Mouse (Mus musculus) monocyte, adult 2 months (primary cell): ENCODE measurements at regions not wholly inside any gene's neighbourhood (a gene's known extent, or its start where the extent isn't known, plus 50 kb on each side); places are given as distances from the start of the nearest gene placed in this dataset.

ENCODE experiments used
- DNase-seq, 2 experiments: peaks; one replicate each; pipeline ENCODE4 v3.0.0; 2022; ENCODE audit warnings: low spot score in 2 of 2, low read depth in 1 of 2

DNA sequence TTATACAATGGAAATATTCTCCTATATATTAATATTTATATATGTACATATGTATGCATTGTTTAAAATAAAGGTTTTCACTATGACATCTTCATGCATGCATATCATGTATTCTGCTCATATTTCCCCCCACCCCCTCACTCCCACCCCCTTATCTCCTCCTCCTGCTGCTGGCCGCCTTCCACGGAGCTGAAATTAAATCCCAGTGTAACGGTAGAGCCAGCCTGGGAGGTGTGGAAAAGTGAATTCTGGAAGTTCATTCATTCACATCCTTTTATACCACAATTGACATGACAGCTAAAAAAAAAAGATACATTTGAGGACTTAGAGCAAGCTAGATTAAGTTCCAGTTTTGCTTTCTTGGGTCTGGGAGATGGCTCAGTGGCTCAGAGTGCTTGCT, 85.7 kb upstream of the Rbpj start:
- no peak for DNase-seq

DNA sequence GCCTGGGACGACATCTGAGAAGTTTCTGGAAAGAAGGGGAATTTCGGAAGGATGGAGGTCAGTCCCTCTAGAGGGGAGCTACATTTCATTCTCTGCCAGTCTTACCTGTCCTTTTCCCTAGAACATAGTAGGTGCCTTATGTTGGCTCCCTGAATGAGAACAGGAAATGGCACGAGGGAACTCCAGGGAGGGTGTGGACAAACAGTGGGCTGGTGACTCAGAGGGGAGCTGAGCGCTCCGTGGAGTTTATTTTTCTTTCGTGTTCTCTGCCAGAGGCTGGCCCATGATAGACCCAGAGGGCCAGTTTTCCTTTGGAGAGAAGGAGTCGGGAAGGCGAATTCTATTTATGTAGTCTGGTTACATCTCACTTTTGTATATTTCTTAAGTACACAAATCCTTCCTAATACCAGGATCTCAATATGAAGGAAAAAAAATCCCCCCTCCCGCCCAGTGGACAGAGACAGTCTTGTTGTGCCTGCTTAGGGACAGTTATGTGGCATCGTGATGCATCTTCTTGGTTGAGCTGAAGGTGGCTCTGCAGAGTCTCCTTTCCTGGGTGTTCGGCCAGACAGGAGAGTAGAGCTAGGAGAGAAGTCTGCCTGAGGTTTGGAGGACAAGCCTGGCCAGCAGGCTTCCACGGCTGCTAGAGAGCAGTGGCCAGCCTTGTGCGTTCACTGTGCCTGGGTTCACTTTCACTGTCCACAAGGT, 84.3 kb upstream of the Rbpj start:
- no peak for DNase-seq

DNA sequence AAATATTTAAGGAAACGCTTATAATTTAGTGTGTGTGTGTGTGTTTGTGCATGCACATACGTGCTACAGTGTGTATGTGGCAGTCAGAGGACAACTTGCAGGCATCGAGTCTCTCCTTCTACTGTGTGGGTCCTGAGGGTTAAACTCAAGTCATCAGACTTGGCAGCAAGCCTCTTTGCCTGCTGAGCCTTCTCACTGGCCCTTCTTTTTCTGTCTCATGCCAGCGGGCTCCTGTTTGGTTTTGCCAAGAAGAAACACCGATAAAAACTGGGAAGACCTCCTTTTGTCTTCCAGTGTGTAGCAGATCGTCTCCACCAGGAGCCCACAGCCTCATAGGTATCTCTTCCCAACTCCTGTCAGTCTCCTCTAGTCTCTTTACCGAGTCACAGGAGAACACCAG, 81.9 kb upstream of the Rbpj start:
- DNase-seq = no peak

DNA sequence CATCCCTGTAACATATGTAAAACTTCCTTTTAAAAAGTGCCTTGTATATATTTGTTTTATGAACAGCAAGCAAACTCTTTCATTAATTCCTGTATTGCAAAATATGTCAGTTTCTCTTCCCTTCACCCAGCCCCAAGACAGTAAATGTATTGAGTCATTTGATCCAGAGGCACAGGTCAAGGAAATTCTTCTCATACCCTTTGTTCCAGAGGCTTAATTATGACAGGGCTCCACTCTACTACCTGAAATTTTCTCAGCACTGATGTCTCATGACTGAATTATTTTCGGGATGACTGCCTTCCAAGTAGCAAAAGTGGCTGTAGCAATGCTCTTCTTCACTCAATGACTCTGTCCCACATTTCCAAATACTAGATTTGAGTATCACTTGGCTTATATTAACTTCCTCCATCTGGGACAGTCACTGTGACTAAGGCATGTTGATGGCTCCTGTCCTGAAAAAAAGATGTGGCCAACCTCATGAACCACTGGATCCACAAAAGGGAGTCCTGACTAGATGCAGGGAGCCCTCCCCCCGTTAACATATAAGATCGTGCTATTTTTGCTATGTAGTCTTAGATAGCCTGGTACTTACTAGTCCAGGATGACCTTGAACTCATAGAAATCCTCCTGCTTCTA, 80.3 kb upstream of the Rbpj start:
- DNase-seq = peak in 1 of 2 experiments; percentile 36

DNA sequence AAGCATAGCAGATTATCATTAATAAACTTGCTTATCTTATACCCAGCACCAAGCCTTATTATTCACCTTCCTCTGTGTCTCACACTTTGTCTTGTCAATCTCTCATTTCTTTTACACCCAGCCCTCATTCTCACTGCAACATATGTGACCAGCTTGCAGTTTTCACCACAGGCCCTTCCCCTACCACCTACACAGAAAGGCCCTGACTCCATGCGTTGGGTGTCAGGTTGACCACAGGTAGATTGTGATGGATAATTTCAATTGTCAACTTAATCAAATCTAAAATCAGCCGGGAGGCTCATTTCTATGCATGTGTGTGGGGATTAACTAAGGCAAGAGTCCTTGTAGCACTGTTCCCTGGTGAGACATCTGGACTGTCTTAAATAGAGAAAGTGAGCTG, 72.4 kb upstream of the Rbpj start:
- DNase-seq = no peak

DNA sequence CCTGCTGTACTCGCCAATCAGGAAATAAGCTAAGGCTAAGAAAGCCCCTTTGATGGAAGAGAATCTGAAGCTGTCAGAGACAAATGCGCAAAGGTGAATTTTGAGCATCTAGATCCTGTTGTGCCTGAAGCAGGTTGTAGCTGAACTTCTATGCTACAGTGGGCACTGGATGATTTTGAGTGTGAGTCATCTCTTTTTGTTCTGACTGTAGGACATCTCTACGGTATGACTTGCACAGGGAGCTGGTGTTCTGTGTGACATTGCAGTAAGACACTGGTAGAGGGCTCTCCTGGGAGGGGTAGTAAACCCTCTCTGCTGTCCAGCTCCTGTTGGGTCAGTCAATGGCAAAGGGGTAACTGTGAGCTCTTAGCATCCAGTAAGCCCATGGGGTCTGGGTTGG, 71.4 kb upstream of the Rbpj start:
- DNase-seq = no peak

DNA sequence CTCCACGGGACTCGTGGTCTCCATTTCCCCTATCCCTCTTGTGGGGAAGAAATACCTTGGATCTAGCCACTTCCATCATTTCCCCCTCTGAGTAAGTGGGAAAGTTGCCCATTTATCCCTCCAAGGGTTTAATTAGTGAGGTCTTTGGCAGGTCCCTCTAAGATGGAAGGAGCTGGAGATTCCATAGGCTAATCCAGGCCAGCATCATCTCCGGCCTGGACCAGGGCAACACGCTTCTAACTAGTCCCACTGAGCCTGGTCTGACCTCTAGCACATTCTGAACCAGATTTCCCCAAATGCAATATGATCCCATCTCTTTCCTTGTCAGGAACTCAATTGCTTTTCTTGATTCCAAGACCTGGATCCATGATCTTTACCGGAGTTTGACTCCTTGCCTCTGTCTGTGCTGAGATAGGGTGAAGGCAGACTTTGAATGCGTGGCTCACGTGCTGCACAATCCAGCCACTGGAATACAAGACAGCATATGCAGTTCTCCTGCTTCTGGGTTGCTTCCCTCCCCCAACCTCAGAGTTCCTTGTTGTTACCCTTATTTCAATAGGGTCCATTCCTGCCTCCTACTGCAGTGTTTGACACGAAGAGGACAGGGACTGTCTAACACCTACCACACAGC, 67.4 kb upstream of the Rbpj start:
- no peak for DNase-seq

DNA sequence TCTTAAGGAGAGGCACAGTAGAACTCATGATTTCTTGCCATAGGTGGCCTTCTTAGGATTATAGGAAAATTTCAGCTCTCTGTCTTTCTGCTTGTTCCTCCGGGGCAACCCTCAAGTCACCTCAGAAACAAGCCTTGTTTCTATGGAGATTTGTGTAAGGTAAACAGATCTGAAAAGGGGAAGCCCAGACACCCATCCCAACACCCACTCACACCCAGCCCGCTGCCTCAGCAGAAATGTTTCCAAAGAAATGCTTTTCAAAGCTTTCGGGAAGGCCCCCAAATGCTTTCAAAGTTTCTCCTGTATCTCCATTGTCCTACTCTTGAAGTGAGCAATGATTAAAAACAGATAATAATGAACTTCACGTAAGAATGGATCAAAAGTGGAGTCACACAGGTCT, 64.9 kb upstream of the Rbpj start:
- DNase-seq = peak; percentile 47 to 52

DNA sequence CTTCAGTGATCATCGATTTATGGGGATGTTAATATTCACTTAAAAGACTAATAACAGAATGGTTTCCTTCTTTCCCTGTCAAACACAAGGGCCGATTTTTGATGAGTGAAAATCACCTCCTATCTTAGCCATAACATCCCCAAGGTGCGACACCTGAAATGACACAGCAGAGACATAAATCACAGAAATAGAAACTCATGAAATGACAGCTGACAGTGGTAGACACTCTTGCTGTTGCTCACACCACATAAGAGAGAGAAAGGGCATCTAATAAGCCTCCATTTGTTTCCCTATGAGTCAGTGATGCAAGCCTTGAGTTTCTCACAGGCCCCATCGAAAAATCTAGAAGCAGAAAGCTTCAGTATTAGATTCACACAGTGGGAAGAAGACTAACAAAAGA, 63.9 kb upstream of the Rbpj start:
- no peak for DNase-seq

DNA sequence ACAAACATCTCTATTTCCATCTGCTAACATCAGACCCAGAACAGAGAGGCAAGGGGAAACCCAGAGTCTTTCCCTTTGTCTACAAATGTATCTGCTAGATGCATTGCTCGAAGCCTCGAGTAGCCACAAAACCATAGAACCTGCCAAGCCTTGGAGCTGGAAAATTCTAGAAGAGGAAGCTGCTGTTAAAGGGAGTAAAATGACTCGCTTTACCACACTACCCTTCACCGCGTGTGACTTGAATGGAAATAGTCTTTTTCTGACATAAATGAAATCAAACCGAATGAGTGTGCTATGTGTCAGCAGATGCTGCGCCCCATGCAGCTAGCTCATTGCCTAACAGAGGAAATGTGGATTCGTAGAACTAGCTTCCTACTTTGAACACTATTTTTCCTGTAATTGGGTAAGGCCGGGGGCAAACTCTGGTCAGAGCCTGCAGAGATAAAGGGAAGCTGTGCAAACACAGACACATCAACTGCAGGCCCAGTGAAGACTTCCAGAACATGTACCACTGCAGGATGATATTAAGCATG, 63.3 kb upstream of the Rbpj start:
- peak; percentile 72 to 74 for DNase-seq

DNA sequence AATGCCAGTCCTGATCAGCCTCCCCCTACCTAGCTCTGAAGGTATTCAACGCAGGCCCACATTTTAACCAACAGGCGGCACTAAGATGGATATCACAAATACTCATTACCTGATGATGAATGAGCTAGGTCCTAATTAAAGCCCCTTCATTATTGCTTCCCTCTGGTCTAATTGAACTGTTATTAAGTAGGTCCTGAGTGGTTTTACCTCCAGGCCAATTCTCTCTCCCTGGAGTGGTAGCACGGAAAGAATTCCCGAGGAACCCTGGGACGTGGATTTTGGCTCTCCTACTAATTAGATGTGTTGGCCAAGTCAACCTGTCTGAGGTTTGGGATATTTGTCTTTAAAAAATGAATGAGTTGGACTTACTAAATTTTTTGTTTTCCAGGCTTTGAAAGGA, 60.0 kb upstream of the Rbpj start:
- no peak for DNase-seq

DNA sequence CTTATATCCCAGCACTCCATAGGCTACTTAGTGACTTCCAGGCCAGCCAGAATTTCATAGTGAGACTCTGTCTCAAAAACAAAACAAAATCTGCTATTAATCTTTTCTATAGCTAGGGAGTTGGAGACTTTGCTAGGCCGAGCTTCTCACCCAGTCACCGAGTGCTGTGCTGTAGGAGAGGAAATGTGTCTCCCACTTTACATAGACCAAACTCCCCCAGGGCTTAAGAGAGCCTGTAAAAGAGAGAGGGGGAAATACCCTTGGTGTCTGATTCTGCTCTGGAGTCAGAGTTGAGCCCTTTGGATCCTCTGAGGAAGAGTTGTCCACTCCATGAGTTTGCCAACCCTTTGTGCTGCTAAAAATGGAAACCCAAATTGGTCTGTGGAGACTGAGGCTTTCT, 58.3 kb upstream of the Rbpj start:
- DNase-seq = no peak

DNA sequence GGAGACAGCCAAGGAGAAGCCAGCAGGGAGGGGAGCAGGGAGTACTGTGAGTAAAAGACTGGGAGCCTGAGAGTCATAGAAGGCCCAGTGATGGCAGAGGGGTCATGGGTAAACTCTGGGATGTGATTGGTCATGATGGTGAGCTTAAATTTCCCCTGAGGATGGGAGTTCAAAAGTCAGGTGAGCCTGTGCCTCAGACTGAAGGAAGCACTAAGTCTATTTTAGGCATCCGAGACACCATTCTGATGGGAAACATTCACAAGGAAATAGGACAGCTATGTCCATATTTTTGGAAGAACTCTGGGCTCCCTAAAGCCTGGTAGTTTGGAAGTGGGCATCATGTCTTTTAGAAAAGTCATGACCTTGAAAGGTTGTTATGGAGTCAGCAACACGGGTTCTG, 57.7 kb upstream of the Rbpj start:
- no peak for DNase-seq

DNA sequence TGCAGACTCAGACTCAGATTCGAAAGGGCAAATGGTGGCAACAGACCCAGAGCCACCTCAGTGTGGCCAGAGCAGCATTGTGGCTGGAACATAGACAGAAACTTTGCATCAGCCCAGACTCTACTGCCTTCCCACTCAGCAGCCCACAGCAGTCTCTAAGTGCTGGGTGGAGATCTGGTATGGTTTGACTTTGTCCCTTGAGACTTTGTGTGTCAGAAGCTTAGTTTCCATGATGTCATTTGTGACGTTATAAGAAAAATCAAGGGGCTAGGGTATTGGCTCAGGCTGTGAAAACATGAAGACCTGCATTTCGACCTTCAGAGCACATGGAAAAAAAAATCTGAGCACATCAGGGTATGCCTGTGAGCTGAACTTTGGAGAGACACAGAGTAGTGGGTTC, 56.2 kb upstream of the Rbpj start:
- DNase-seq = no peak

DNA sequence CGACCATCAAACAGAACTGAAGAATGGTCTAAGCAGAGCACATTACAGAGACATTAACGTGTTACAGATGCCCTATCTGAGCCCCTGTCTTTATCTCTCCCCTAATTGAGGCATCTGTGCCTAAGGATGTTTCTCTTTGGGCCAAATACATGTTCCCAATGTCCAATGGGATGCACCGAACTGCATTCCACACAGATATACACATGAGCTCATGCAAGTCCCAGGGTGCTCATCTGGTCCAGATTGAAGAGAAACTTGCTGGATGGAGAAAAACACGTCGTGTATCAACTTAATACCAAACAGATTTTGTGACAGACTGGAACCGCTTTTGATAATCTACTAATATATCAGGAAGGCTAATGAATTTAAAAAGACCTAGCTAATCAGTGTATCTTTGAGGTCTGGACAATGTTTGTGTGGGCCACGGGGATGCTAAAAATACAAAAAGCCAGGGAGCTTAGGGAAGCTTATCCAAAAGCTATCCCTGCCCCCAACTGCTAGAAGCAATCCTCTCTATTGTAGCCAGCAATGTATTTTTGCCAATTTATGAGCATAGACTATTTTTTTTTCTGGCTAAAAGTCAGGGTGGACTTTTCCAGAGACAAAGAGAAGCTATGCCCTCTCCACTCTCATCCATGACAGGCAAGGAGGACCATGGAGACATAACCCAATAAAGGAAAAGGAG, 53.4 kb upstream of the Rbpj start:
- no peak for DNase-seq

DNA sequence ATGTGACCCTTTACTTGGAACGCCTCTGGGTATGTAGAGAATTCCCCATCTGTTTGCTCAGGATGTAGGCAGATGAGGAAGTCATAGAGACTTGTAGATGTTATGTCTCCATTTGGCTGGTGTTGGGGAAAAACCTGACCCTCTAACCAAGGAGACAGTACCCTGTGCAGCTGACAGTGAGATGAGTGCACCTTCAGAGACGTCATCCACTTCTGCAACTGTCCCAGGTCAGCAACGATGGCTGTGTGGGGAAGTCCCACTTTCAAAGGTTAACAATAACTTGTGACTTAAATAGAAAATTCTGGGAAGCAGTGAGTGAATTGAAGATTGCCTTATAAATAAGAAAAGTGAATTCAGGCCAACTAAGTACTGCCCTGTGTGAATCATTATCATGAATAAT, 52.3 kb upstream of the Rbpj start:
- DNase-seq = no peak

DNA sequence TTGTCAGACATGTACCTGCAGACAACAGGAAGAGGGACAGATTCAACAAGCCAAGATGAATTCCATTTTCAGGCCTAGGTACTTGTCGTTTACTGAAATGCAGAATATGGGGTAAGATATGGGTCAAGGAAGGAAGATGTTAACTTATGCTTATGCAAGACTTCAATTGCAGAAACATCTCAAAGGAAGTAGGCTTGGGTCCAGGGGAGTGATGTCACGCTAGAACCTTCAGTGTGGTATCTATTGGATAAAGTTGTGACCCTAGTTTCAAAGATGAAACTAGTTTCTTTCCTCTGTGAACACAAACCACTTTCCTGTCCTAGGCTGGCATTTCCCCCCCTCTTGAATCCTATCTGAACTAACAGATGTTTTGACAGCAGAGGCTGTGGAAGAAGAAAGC, 50.5 kb upstream of the Rbpj start:
- DNase-seq = no peak
